Mouse (Mus musculus) forebrain, embryonic 11.5 days (tissue): Measurements from ENCODE around the gene Lhfpl3. TPM values are rescaled to one million over a fixed set of nuclear protein-coding genes. Genes with fewer than 3 reads are reported as not detected.
A peak's percentile ranks its signal among the peaks of the same experiment; 100 is the strongest.

Experiments used
- ATAC-seq: fragments of 200-750 bp; cut with Nextera tagmentation; replicated peaks from 2 replicates; pipeline ENCODE4 v1.8.0; 2017; ENCODE audit warnings: moderate TSS enrichment; ENCODE audit not compliant: low FRiP score
- DNase-seq: peaks from one replicate; pipeline ENCODE4 v3.0.0-alpha.2; 2017; ENCODE audit warnings: low spot score
- H3K27ac ChIP-seq: fragments of 300-500 bp; sonication (generic); 2 replicates; pipeline ENCODE4 v1.5.1; 2014; ENCODE audit warnings: low read depth, low read length
- H3K27me3 ChIP-seq: fragments of 300-500 bp; sonication (generic); 2 replicates; pipeline ENCODE4 v1.6.1; 2014; ENCODE audit warnings: mild to moderate bottlenecking, low read length, mixed read lengths; ENCODE audit not compliant: control insufficient read depth, insufficient read depth
- H3K36me3 ChIP-seq: fragments of 300-500 bp; sonication (generic); 2 replicates; pipeline ENCODE4 v1.6.1; 2014; ENCODE audit warnings: mild to moderate bottlenecking, low read length, moderate library complexity, mixed read lengths; ENCODE audit not compliant: control insufficient read depth, insufficient read depth
- H3K4me1 ChIP-seq: fragments of 300-500 bp; sonication (generic); replicated peaks from 2 replicates; pipeline ENCODE4 v1.6.1; 2014; ENCODE audit warnings: low read length, mixed read lengths; ENCODE audit not compliant: control insufficient read depth, insufficient read depth
- H3K4me2 ChIP-seq: fragments of 300-500 bp; sonication (generic); 2 replicates; pipeline ENCODE4 v1.6.1; 2014; ENCODE audit warnings: low read depth, mild to moderate bottlenecking, low read length, moderate library complexity, mixed read lengths; ENCODE audit not compliant: severe bottlenecking
- H3K4me3 ChIP-seq: fragments of 300-500 bp; sonication (generic); 2 replicates; pipeline ENCODE4 v1.5.1; 2014; ENCODE audit warnings: low read depth, low read length
- H3K9ac ChIP-seq: fragments of 300-500 bp; sonication (generic); 2 replicates; pipeline ENCODE4 v1.6.1; 2014; ENCODE audit warnings: low read length
- H3K9me3 ChIP-seq: fragments of 300-500 bp; sonication (generic); 2 replicates; pipeline ENCODE4 v1.6.1; 2016; ENCODE audit warnings: low read length, mixed read lengths; ENCODE audit not compliant: control insufficient read depth
- WGBS: fragments of 180-500 bp; shearing (Covaris S2); extraction: QIAGEN DNeasy Blood & Tissue Kit; methylation state at CpG from one replicate; pipeline ENCODE4 v1.1.7; 2014; 5-methylcytosine and 5-hydroxymethylcytosine counted together
- polyA plus RNA-seq: library from polyadenylated mRNA; unstranded; fragments of >200 nt; fragmentation: Nextera tagmentation; extraction: Ambion mirVana; gene quantifications from 2 replicates; pipeline ENCODE4 v1.2.1, GENCODE M21; 2014

The Lhfpl3 gene
- polyA plus RNA-seq, 1 experiment from 2014 or later, result 0.25 TPM

- no peaks in the 10 kb centered on the region for H3K27me3 ChIP-seq
- no peak overlapping the region for H3K4me2 ChIP-seq
- H3K36me3 ChIP-seq, result no peaks in the 10 kb centered on the region
- DNase-seq, result no peak
- no peak overlapping the region for H3K27ac ChIP-seq
- ATAC-seq, result no peak
- H3K4me1 ChIP-seq, result no peaks in the 10 kb centered on the region
- H3K9me3 ChIP-seq, result no peaks in the 10 kb centered on the region
- no peak overlapping the region for H3K9ac ChIP-seq
- WGBS, result 82% methylated on average over 6 of the region's 6 CpGs
- no peak overlapping the region for H3K4me3 ChIP-seq
Observed at GRCm38 (mm10) chr5:23034944-23035726, 289.3 kb downstream of the Lhfpl3 start.

GRCm38 (mm10) chr5:23035727-23036029, 289.8 kb downstream of the Lhfpl3 start:
- H3K4me1 ChIP-seq, result no peaks in the 10 kb centered on the region
- no peaks in the 10 kb centered on the region for H3K9me3 ChIP-seq
- no peaks in the 10 kb centered on the region for H3K27me3 ChIP-seq
- no peak overlapping the region for H3K9ac ChIP-seq
- no peaks in the 10 kb centered on the region for H3K36me3 ChIP-seq
- DNase-seq (no peak), ATAC-seq (no peak)
- no peak overlapping the region for H3K4me2 ChIP-seq
- H3K27ac ChIP-seq, result no peak overlapping the region
- WGBS, result 78% methylated on average over 5 of the region's 5 CpGs
- no peak overlapping the region for H3K4me3 ChIP-seq

- H3K27me3 ChIP-seq, result no peaks in the 10 kb centered on the region
- 77% methylated on average over 4 of the region's 4 CpGs for WGBS
- H3K9ac ChIP-seq, result no peak overlapping the region
- ATAC-seq (no peak), DNase-seq (no peak)
- no peaks in the 10 kb centered on the region for H3K36me3 ChIP-seq
- H3K4me2 ChIP-seq, result no peak overlapping the region
- no peaks in the 10 kb centered on the region for H3K9me3 ChIP-seq
- no peak overlapping the region for H3K27ac ChIP-seq
- no peak overlapping the region for H3K4me3 ChIP-seq
- no peaks in the 10 kb centered on the region for H3K4me1 ChIP-seq
Observed at GRCm38 (mm10) chr5:23040429-23040828, 294.6 kb downstream of the Lhfpl3 start.

GRCm38 (mm10) chr5:23042862-23043261, 297.0 kb downstream of the Lhfpl3 start:
- 92% methylated on average over 5 of the region's 5 CpGs for WGBS

GRCm38 (mm10) chr5:23049083-23049663, 303.3 kb downstream of the Lhfpl3 start:
- DNase-seq (no peak), ATAC-seq (no peak)
- no peak overlapping the region for H3K9ac ChIP-seq
- no peak overlapping the region for H3K4me3 ChIP-seq
- no peaks in the 10 kb centered on the region for H3K9me3 ChIP-seq
- no peaks in the 10 kb centered on the region for H3K36me3 ChIP-seq
- no peak overlapping the region for H3K4me2 ChIP-seq
- H3K27ac ChIP-seq, result no peak overlapping the region
- no peaks in the 10 kb centered on the region for H3K4me1 ChIP-seq
- 82% methylated on average over 7 of the region's 7 CpGs for WGBS
- no peaks in the 10 kb centered on the region for H3K27me3 ChIP-seq

More at GRCm38 (mm10) chr5:23042862-23043261, 297.0 kb downstream of the Lhfpl3 start:
- no peak overlapping the region for H3K9ac ChIP-seq
- no peak for DNase-seq
- H3K36me3 ChIP-seq, result no peaks in the 10 kb centered on the region
- no peaks in the 10 kb centered on the region for H3K9me3 ChIP-seq
- ATAC-seq, result no peak
- H3K27me3 ChIP-seq, result no peaks in the 10 kb centered on the region
- no peak overlapping the region for H3K4me2 ChIP-seq
- H3K4me1 ChIP-seq, result no peaks in the 10 kb centered on the region
- H3K27ac ChIP-seq, result no peak overlapping the region
- H3K4me3 ChIP-seq, result no peak overlapping the region

GRCm38 (mm10) chr5:23051458-23051857, 305.6 kb downstream of the Lhfpl3 start:
- Histone ChIP-seq H3K4me3 (no peak overlapping the region), H3K36me3 (no peaks in the 10 kb centered on the region), H3K27ac (no peak overlapping the region), H3K4me2 (no peak overlapping the region), H3K27me3 (no peaks in the 10 kb centered on the region), H3K9me3 (no peaks in the 10 kb centered on the region), H3K4me1 (no peaks in the 10 kb centered on the region), H3K9ac (no peak overlapping the region)
- ATAC-seq, result no peak
- 84% methylated on average over 5 of the region's 5 CpGs for WGBS
- DNase-seq, result no peak

GRCm38 (mm10) chr5:23094894-23095293, 349.0 kb downstream of the Lhfpl3 start:
- Histone ChIP-seq H3K4me3 (no peak overlapping the region), H3K4me2 (no peak overlapping the region), H3K9ac (no peak overlapping the region), H3K27ac (no peak overlapping the region), H3K4me1 (no peaks in the 10 kb centered on the region), H3K36me3 (no peaks in the 10 kb centered on the region), H3K27me3 (no peaks in the 10 kb centered on the region), H3K9me3 (no peaks in the 10 kb centered on the region)
- DNase-seq, result no peak
- WGBS, result 85% methylated on average over 1 of the region's 1 CpGs
- ATAC-seq, result no peak

GRCm38 (mm10) chr5:23106536-23106935, 360.7 kb downstream of the Lhfpl3 start:
- peak; percentile 63; the same call in 1 of the 2 replicates for ATAC-seq
- 49% methylated on average over 2 of the region's 2 CpGs for WGBS
- no peak overlapping the region for H3K9ac ChIP-seq
- peak; percentile 51 for DNase-seq
- H3K4me2 ChIP-seq, result no peak overlapping the region
- no peaks in the 10 kb centered on the region for H3K27me3 ChIP-seq
- H3K36me3 ChIP-seq, result no peaks in the 10 kb centered on the region
- H3K4me1 ChIP-seq, result no peaks in the 10 kb centered on the region
- H3K27ac ChIP-seq, result no peak overlapping the region
- H3K4me3 ChIP-seq, result no peak overlapping the region
- no peaks in the 10 kb centered on the region for H3K9me3 ChIP-seq

GRCm38 (mm10) chr5:23111307-23111706, 365.4 kb downstream of the Lhfpl3 start:
- Histone ChIP-seq H3K9ac (no peak overlapping the region), H3K36me3 (no peaks in the 10 kb centered on the region), H3K27ac (no peak overlapping the region), H3K4me3 (no peak overlapping the region), H3K9me3 (no peaks in the 10 kb centered on the region), H3K4me2 (no peak overlapping the region), H3K4me1 (no peaks in the 10 kb centered on the region), H3K27me3 (no peaks in the 10 kb centered on the region)
- whole genome bisulfite sequencing, result 83% methylated on average over 6 of the region's 6 CpGs
- no peak for DNase-seq
- no peak for ATAC-seq
